Mouse (Mus musculus): ENCODE results near the gene Cdh23.

DNA sequence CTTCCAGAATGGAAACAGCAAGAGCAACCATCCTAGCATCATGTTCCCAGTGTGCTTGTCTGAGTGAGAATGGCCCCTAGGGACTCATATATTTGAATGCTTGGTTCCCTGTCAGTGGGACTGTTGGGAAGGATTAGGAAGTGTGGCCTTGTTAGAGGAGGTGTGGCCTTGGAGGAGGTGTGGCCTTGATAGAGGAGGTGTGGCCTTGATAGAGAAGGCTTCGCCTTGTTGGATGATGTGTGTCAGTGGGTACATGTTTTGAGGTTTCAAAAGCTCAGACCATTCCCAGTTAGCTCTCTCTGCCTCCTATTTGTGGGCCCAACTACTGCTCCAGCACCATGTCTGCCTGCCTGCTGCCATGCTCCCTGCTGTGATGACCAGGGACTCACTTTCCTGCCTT is 105.0 kb downstream of the Cdh23 start:
- TF ChIP-seq CTCF (IDR thresholded peaks at IDR 0.05; ENCODE audit: insufficient read depth, low read depth, low read length) (no peak), POLR2A (IDR thresholded peaks at IDR 0.05; ENCODE audit: insufficient read depth, low read depth, low read length) (no peak)
